Mouse (Mus musculus) layer of hippocampus, adult 18-20 months (tissue): ENCODE measurements around the gene Twf2. TPM values are rescaled to one million over a fixed set of nuclear protein-coding genes. Genes with fewer than 3 reads are reported as not detected.

Experiments
- DNase-seq, 2 experiments: peaks; one replicate each; pipeline ENCODE4 v3.0.0; 2022; ENCODE audit warnings: low spot score in 2 of 2
- microRNA-seq, 2 experiments: library from miRNA; unstranded; fragments of <30 nt; microRNA quantifications; one replicate each; pipeline ENCODE4 v1.2.0; 2021
- total RNA-seq, 2 experiments: library from RNA; stranded (reverse); gene quantifications; 2 replicates each; pipeline ENCODE4 v1.2.3; 2021

Twf2 gene
- total RNA-seq, 2 experiments from 2014 or later: 58.4 to 60.6 TPM

DNA sequence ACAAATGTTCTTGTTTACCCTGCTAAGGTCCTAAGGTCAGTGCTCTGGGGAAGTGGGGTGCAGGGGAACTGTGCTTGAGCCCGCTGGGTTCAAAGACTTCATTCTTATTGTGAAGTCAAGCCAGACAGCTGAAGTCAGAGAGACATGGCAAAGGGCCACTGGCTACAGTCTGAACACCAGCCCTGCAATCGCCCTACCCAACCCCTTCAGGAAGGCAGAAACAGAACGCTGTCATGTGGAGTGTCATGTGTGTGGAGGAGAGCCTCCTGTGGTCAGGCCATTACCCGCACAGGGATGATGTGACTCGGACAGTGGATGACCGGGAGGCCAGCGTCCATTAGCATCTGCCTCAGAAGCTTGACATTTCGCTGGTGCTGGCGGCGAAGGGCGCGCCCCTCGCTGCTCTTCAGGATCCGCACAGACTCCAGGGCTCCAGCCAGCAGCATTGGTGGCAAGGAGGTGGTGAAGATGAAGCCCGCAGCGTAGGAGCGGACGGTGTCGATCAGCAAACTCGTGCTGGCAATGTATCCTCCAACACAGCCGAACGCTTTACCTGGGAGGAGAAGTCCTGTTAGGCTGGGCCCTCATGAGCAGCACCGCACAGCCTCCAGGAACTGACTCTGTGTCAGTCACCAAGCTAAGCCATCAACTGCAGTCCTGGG, 33.4 kb downstream of the Twf2 start:
- DNase-seq: no peak

GRCm38 (mm10) chr9:106236818-106237211, 33.9 kb downstream of the Twf2 start:
- no peak for DNase-seq

DNA sequence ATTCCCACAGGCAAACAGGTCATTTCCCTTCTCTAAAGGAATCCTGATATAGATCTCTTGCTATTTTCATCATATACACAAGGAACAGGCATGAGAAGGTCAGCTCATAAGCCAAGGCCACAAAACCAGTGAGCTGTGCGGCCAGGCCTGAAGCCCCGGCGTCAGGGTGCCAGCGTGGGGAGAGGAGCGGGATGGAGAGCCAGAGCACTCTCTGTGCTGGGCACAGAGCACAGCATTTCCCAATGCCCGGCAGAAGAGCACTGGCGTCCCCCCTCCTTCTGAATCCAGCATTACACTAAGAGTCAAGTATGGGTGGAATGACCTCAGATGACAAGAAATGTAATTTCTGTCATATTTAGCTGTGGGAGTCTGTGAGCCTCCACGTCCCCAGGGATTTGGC, 34.5 kb downstream of the Twf2 start:
- DNase-seq: no peak

- DNase-seq: no peak
Observed at GRCm38 (mm10) chr9:106237878-106238277, 35.0 kb downstream of the Twf2 start.

DNA sequence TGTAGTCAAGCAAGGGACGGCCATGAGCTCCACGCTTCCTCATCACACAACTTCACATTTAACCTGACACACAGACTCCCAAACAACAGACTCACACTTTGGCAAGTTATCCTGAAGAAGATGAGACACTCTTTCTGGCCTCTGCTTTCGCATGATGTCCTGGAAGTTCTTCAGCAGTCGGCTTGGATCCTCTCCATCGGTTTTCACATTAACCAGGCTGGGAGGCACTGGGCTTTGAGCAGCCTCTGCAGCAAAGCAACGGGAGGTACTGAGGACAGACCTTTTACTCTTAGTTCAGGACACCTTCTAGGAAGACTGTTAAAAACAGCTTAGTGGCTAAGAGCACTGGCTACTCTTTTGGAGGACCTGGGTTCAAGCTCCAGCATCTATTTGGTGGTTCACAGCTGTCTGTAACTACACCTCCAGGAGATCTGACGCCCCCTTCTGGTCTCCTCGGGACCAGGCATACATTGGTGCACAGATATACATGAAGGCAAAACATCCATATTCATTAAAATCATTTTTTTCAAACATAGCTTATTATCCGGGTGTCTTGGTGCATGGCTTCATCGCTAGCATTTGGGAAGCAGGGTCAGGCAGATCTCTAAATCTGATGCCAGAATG, 38.7 kb downstream of the Twf2 start:
- DNase-seq: no peak

GRCm38 (mm10) chr9:106242813-106243488, 40.0 kb downstream of the Twf2 start:
- no peak for DNase-seq

- DNase-seq: no peak
Observed at GRCm38 (mm10) chr9:106249550-106249949, 46.6 kb downstream of the Twf2 start.

GRCm38 (mm10) chr9:106250245-106250644, 47.3 kb downstream of the Twf2 start:
- DNase-seq: no peak

DNA sequence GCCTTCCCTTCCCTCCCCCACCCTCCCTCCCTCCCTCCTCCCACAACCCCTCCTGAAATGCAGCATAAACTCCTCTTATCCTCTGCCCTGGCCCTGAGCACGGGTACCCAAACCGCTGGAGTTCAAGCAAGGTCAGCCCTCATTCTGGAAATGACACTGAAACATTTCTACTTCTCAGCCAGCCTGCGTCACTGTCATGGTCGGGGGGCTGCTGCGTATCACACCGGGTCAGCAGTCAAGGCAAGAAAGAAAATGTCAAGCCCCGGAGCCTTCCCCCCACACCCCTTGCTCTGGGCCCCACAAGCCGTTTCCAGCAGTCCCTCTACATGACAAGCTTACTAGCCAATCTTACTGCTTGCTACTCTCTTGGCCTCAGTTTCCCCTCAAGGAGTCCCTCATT, 48.2 kb downstream of the Twf2 start:
- DNase-seq: no peak

- no peak for DNase-seq
Observed at GRCm38 (mm10) chr9:106254001-106254400, 51.1 kb downstream of the Twf2 start.

- DNase-seq: no peak
Observed at GRCm38 (mm10) chr9:106258412-106258811, 55.5 kb downstream of the Twf2 start.

- DNase-seq: no peak
Observed at GRCm38 (mm10) chr9:106258990-106259389, 56.1 kb downstream of the Twf2 start.

DNA sequence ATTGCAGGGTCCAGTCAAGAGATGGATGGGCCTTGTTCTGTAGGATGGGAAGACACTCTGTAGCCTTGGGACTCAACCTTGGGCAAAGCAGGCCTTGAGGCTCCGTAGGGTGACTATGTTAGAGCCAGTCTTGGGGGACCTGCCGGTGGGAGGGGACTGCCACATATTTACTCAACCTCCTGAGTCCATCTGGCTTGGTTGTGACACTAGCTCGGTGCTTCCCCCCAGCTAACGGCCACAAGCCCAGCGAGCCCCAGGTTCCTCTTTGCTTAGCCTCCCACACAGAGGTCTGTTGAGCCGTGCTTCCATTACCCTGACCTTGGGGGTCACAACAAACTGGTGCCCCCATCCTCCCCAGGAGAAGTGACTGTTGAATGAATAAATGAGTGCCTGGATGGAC, 58.1 kb downstream of the Twf2 start:
- DNase-seq: no peak

DNA sequence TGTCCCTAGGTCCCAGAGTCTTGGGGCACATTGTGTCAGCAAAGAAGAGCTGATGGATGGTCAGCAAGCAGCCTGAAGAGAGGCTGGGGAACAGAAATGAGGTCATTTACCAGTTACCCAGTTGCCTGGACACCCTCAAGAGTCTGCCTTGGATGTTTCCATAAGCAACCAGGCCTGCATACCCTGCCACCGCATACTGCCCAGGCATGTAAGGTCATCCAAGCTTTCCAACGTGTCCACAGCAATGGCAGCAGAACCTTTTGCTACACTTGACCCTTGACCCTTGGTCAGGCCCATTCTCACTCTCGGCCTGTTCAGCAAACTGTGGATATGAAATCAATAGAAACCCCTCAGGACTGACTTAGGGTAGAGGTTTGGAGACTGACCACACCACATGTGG, 58.6 kb downstream of the Twf2 start:
- no peak for DNase-seq

- no peak for DNase-seq
Observed at GRCm38 (mm10) chr9:106262075-106262474, 59.2 kb downstream of the Twf2 start.

DNA sequence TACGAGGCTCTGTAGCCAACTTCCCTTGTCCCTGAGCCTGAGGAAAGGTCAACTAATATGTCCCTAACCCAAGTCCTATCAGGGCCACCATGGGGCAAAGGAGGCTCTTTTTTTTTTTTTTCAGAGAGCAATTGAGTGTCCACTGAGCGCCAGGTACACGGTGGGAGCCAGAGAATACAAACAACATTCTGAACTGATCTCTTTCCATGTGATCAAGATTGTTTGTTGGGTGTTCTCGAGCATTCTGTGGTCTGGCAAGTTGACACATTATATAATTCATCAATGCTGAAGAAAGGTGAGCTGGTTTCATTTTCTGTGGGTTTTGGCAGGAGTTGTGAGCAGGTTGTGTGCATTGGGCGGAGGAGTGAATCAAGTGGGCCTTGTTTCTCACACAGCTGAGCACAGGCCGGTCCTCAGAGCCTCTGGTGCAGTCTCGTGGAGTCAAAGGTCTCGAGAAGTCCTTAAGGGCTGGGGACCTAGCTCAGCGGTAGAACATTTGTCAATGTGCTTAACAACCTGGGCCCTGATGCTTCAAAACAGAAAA, 60.5 kb downstream of the Twf2 start:
- DNase-seq: no peak

Small RNA genes within 50 kb of the gene (microRNA-seq; reads per million reads assigned to microRNA genes)
- gene Mir135a-1 (3.9 to 7.8 reads per million in 2 experiments), gene Mirlet7g (155,512 to 160,836 reads per million in 2 experiments)

Other genes starting within 250 kb of the Twf2 start
- gene Col6a5, start 242.5 kb upstream of the Twf2 start, total RNA-seq: 1 to 10 TPM in 1 of 2 experiments, under 1 TPM in 1; 0.72 to 1.0 TPM
- 1 to 10 TPM; 2.2 to 2.6 TPM for gene Col6a4, start 106.3 kb upstream of the Twf2 start, total RNA-seq
- 1 to 10 TPM; 4.2 to 4.8 TPM for gene Glyctk, start 45.0 kb upstream of the Twf2 start, total RNA-seq
- 100 to 1,000 TPM; 130 to 137 TPM for gene Wdr82, start 32.2 kb upstream of the Twf2 start, total RNA-seq
- 10 to 100 TPM; 18.9 to 19.2 TPM for gene Ppm1m, start 3.4 kb upstream of the Twf2 start, total RNA-seq
- 1 to 10 TPM; 1.0 to 1.5 TPM for gene Tlr9, start 19.5 kb downstream of the Twf2 start, total RNA-seq
- gene Alas1, start 45.5 kb downstream of the Twf2 start, total RNA-seq: 100 to 1,000 TPM; 141 to 144 TPM
- 10 to 100 TPM; 12.5 to 15.4 TPM for gene Poc1a, start 78.0 kb downstream of the Twf2 start, total RNA-seq
- 10 to 100 TPM; 93.0 to 94.6 TPM for gene Dusp7, start 165.5 kb downstream of the Twf2 start, total RNA-seq
- 100 to 1,000 TPM; 274 to 289 TPM for gene Rpl29, start 226.3 kb downstream of the Twf2 start, total RNA-seq
- 10 to 100 TPM; 14.3 to 16.8 TPM for gene Acy1, start 235.2 kb downstream of the Twf2 start, total RNA-seq
- gene Abhd14b, start 244.4 kb downstream of the Twf2 start, total RNA-seq: 10 to 100 TPM; 11.6 to 12.2 TPM
- 10 to 100 TPM; 32.1 to 34.9 TPM for gene Abhd14a, start 244.6 kb downstream of the Twf2 start, total RNA-seq